Mouse (Mus musculus): ENCODE data around the gene Insm1.

Gene Insm1

GRCm38 (mm10) chr2:146221076-146221928, at the start of gene Insm1:
Gene Insm1, plus strand, starts transcription at chr2:146221921.
- peak; percentile 65 for DNase-seq (ENCODE audit: low read depth)

- DNase-seq (ENCODE audit: low read depth), result no peak
These were observed 49.6 kb upstream of the Insm1 start for GRCm38 (mm10) chr2:146172106-146172505.

GRCm38 (mm10) chr2:146174173-146174572, 47.5 kb upstream of the Insm1 start:
- DNase-seq (ENCODE audit: low read depth), result no peak

- no peak for DNase-seq (ENCODE audit: low read depth)
These were observed 43.0 kb upstream of the Insm1 start for GRCm38 (mm10) chr2:146178718-146179117.

GRCm38 (mm10) chr2:146183830-146184793, 37.6 kb upstream of the Insm1 start:
- no peak for DNase-seq (ENCODE audit: low read depth)

- peak; percentile 29 for DNase-seq (ENCODE audit: low read depth)
These were observed 25.6 kb upstream of the Insm1 start for GRCm38 (mm10) chr2:146196126-146196525.

- peak; percentile 89 for DNase-seq (ENCODE audit: low read depth)
These were observed 23.8 kb upstream of the Insm1 start for GRCm38 (mm10) chr2:146197947-146198346.

GRCm38 (mm10) chr2:146210968-146211367, 10.8 kb upstream of the Insm1 start:
- no peak for DNase-seq (ENCODE audit: low read depth)

- DNase-seq (ENCODE audit: low read depth), result peak; percentile 85
These were observed 7.0 kb upstream of the Insm1 start for GRCm38 (mm10) chr2:146214715-146215114.

GRCm38 (mm10) chr2:146216111-146217064, 5.3 kb upstream of the Insm1 start:
- DNase-seq (ENCODE audit: low read depth), result peak; percentile 26

GRCm38 (mm10) chr2:146217227-146217980, 4.3 kb upstream of the Insm1 start:
- peak; percentile 23 for DNase-seq (ENCODE audit: low read depth)

GRCm38 (mm10) chr2:146218161-146218691, 3.5 kb upstream of the Insm1 start:
- peak; percentile 25 for DNase-seq (ENCODE audit: low read depth)

- DNase-seq (ENCODE audit: low read depth), result peak; percentile 44
These were observed 2.7 kb upstream of the Insm1 start for GRCm38 (mm10) chr2:146218881-146219535.

GRCm38 (mm10) chr2:146219791-146220190, 1.9 kb upstream of the Insm1 start:
- peak; percentile 38 for DNase-seq (ENCODE audit: low read depth)

- DNase-seq (ENCODE audit: low read depth), result peak; percentile 58
These were observed 1.1 kb upstream of the Insm1 start for GRCm38 (mm10) chr2:146220591-146221075.

- peak; percentile 55 for DNase-seq (ENCODE audit: low read depth)
These were observed 183 bp downstream of the Insm1 start for GRCm38 (mm10) chr2:146221929-146222278.

GRCm38 (mm10) chr2:146222279-146223175, 806 bp downstream of the Insm1 start:
- peak; percentile 49 for DNase-seq (ENCODE audit: low read depth)

- DNase-seq (ENCODE audit: low read depth), result peak; percentile 58
These were observed 1.6 kb downstream of the Insm1 start for GRCm38 (mm10) chr2:146223176-146223905.

Data from induced T-regulatory cell, adult 2 months (primary cell).